In genomic region chr13:5497535-5497934, GRCm38 (mm10) we compare ENCODE assay signal across 13 mouse cellular contexts.
DNase-seq lines count a peak whose midpoint lies in the region.
"Had no signal": no experiment of that assay in that cellular context is flagged by ENCODE, and none has a peak within 500 bp of the region (broad histone marks: within the 10 kb centered on the region; RNA-seq: fewer than 3 reads in every experiment).

No protein-coding gene starts in this region.

- DNase-seq in heart, postnatal 4 days, result peak; percentile 17
- no peak for DNase-seq in heart, postnatal 25 days (ENCODE audit: low spot score)
- peak; percentile 22 for DNase-seq in lung, postnatal 14 days
- no peak for DNase-seq in lung, adult 18-20 months
- DNase-seq in embryo, embryonic 10 days (ENCODE audit: low spot score), result peak; percentile 29
- DNase-seq in yolk sac, embryonic 10.5 days (ENCODE audit: low spot score), result peak; percentile 3
- no peak for DNase-seq in cerebellum, postnatal 14 days
- no peak for DNase-seq in left cerebral cortex, adult 9 months (ENCODE audit: low spot score in 2 of 2)
- DNase-seq: adrenal gland, adult 8-10 months; cerebellum, adult 18-20 months; kidney, adult 8-10 months; liver, postnatal 0 days; thymus, postnatal 25 days had no signal

- intact Hi-C loops in heart, postnatal 25 days (cut with DNase I), result no loop called here

Comparison
In these comparisons a context has a peak if more than half of its experiments do, and no peak if none do; other contexts are left out.
1. DNase-seq: peak in heart, postnatal 4 days (single experiment), lung, postnatal 14 days (single experiment), embryo, embryonic 10 days (single experiment) and yolk sac, embryonic 10.5 days (single experiment); none in heart, postnatal 25 days (single experiment), lung, adult 18-20 months (0 of 2), cerebellum, postnatal 14 days (0 of 2) and left cerebral cortex, adult 9 months (0 of 2).